Mouse (Mus musculus) spleen, adult 2 months (tissue): Measurements from ENCODE around the gene Wipf2.

Source experiments
- CTCF ChIP-seq: fragments of 200-500 bp; IDR thresholded peaks from 2 replicates; pipeline ENCODE4 v1.5.1; 2011; ENCODE audit warnings: mild to moderate bottlenecking, inconsistent platforms; ENCODE audit not compliant: insufficient read depth, insufficient read length, insufficient replicate concordance; ENCODE audit errors: extremely low read depth
- POLR2A ChIP-seq: fragments of 200-500 bp; IDR thresholded peaks from 2 replicates; pipeline ENCODE4 v1.6.1; 2011; ENCODE audit warnings: low read depth, low read length, inconsistent platforms

GRCm38 (mm10) chr11:98838512-98838911, 24.9 kb upstream of the Wipf2 start:
- TF ChIP-seq POLR2A (no peak), CTCF (no peak)
